Mouse (Mus musculus): ENCODE results near the gene Clint1. TPM values are rescaled to one million over a fixed set of nuclear protein-coding genes. Genes with fewer than 3 reads are reported as not detected.

Clint1 gene
- total RNA-seq (2023): 100 to 1,000 TPM; 131 to 132 TPM

GRCm38 (mm10) chr11:45851516-45852123, at the start of gene Clint1:
Clint1 (plus strand) TSS chr11:45852051.

GRCm38 (mm10) chr11:45944643-45945156, 92.8 kb downstream of the Clint1 start, which contains the start of gene Lsm11:
Lsm11 (minus strand) TSS chr11:45944935.

GRCm38 (mm10) chr11:45955127-45955627, 103.3 kb downstream of the Clint1 start, which contains the start of gene Thg1l:
Thg1l (minus strand) TSS chr11:45955494.

Other genes with a start within 250 kb of the Clint1 start
- 1 to 10 TPM; 3.7 to 5.3 TPM for gene Lsm11, start 92.9 kb downstream of the Clint1 start, total RNA-seq (2023)
- 1 to 10 TPM; 7.5 to 7.8 TPM for gene Thg1l, start 103.4 kb downstream of the Clint1 start, total RNA-seq (2023)
- not detected for gene Sox30, start 128.3 kb downstream of the Clint1 start, total RNA-seq (2023)
- gene Gm12166, start 200.3 kb downstream of the Clint1 start, total RNA-seq (2023): 1 to 10 TPM; 2.1 to 4.0 TPM
- 10 to 100 TPM; 25.1 to 25.6 TPM for gene Adam19, start 203.9 kb downstream of the Clint1 start, total RNA-seq (2023)